Mouse (Mus musculus): ENCODE data around the gene Engase. TPM values are rescaled to one million over a fixed set of nuclear protein-coding genes. Genes with fewer than 3 reads are reported as not detected.

Engase gene
- polyA plus RNA-seq, 1 experiment from 2014 or later: 6.1 TPM

DNA sequence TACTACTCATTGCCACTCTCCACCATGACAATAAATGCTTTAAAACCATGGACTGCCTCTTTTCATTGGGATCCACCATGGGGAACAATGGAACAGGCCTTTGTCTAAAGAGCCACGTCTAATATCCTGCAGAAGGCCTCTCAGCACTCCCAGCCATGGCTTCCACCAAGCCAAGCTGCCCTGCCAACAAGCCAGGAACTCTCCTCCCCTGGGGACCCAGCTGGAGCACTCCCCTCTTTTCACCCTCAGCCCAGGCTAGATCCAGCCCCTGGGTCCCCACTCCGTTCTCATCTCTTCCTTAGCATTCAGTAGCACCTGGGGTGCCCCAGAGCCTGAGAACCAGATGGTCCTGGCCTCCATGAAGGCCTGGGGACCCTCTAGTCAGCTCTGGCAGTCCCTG lies 23.7 kb upstream of the Engase start:
- no peak overlapping the region for H3K27ac ChIP-seq (ENCODE audit: low read length)
- no peak overlapping the region for H3K4me3 ChIP-seq (ENCODE audit: low read length)
- H3K4me2 ChIP-seq (replicated peaks; ENCODE audit: low read depth, low read length): no peak overlapping the region
- H3K36me3 ChIP-seq (ENCODE audit: insufficient read depth, low read length): no peaks in the 10 kb centered on the region
- no peaks in the 10 kb centered on the region for H3K4me1 ChIP-seq (ENCODE audit: insufficient read depth, low read length)
- no peak overlapping the region for H3K9ac ChIP-seq (replicated peaks; ENCODE audit: low read length)
- no peaks in the 10 kb centered on the region for H3K27me3 ChIP-seq (ENCODE audit: insufficient read depth, low read length)
- WGBS: 76% methylated on average over 2 of the region's 2 CpGs
- ATAC-seq (ENCODE audit: low FRiP score, low TSS enrichment): no peak
- no peaks in the 10 kb centered on the region for H3K9me3 ChIP-seq (ENCODE audit: low read length)

DNA sequence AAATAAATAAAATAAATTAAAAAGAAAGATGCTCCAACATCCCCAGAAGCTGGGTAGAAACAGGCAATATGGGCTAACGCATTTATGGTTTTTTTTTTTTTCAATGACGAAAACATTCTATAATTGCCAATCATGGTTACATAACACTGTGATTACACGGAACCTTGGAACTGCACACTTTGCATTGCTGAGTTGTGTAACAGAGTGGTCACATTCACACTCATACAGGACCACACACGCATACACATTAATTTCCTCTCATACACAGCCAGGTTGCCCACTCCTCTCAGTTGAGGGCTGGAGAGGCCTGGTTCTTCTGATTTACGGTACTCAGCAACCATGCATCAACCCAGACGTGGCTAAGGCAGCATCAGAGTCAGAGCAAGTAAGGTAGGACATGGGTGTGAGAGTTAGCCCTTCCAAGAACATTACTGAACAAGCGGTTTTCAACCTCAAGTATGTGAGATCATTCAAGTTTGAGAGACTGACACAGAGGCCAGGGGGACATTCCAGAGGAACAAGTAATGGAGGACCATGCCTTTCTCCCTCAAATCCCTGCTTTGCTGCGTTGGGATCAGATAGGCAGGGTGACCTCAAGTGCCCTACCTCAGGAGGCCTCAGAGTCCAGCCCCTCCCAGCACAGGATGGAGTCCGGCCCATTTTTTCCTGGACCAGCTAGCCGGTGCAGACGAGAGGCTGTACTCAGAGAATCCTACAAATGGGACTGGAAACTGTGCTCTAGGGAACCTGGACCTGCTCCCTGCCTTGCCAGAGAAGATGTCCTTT lies 22.6 kb upstream of the Engase start:
- WGBS: 65% methylated on average over 11 of the region's 11 CpGs
- H3K36me3 ChIP-seq (ENCODE audit: insufficient read depth, low read length): no peaks in the 10 kb centered on the region
- no peak overlapping the region for H3K4me3 ChIP-seq (ENCODE audit: low read length)
- ATAC-seq (ENCODE audit: low FRiP score, low TSS enrichment): no peak
- H3K4me1 ChIP-seq (ENCODE audit: insufficient read depth, low read length): peaks cover 5% of the 10 kb centered on the region
- H3K27ac ChIP-seq (ENCODE audit: low read length): no peak overlapping the region
- no peak overlapping the region for H3K4me2 ChIP-seq (replicated peaks; ENCODE audit: low read depth, low read length)
- no peaks in the 10 kb centered on the region for H3K9me3 ChIP-seq (ENCODE audit: low read length)
- H3K9ac ChIP-seq (replicated peaks; ENCODE audit: low read length): no peak overlapping the region
- H3K27me3 ChIP-seq (ENCODE audit: insufficient read depth, low read length): no peaks in the 10 kb centered on the region

DNA sequence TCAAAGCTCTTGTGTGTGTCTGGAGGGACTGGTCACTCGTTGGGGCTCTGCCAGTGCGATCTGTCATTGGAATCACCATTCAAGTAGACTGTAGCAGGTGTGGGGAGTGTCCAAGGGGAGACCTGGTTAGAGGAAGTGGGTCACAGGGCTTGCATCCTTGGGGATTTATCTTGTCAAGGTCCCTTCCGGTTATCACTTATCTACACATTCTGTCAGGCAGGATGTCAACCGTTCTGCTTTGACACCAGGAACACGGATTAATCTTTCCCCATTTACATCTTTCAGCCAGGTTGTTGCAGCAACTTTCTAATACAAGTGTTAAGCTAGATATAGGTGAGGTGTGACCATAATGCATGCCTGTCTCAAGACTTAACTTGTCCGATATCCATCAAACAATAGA lies 20.8 kb upstream of the Engase start:
- no peak overlapping the region for H3K4me2 ChIP-seq (replicated peaks; ENCODE audit: low read depth, low read length)
- H3K4me3 ChIP-seq (ENCODE audit: low read length): no peak overlapping the region
- no peak overlapping the region for H3K27ac ChIP-seq (ENCODE audit: low read length)
- no peaks in the 10 kb centered on the region for H3K36me3 ChIP-seq (ENCODE audit: insufficient read depth, low read length)
- no peaks in the 10 kb centered on the region for H3K27me3 ChIP-seq (ENCODE audit: insufficient read depth, low read length)
- peaks cover 12% of the 10 kb centered on the region for H3K4me1 ChIP-seq (ENCODE audit: insufficient read depth, low read length)
- no peak overlapping the region for H3K9ac ChIP-seq (replicated peaks; ENCODE audit: low read length)
- WGBS: 77% methylated on average over 6 of the region's 6 CpGs
- no peak for ATAC-seq (ENCODE audit: low FRiP score, low TSS enrichment)
- peaks cover 3% of the 10 kb centered on the region; the same call in 1 of the 2 replicates for H3K9me3 ChIP-seq (ENCODE audit: low read length)

- WGBS: 85% methylated on average over 11 of the region's 11 CpGs
- Histone ChIP-seq H3K9me3 (ENCODE audit: low read length) (peaks cover 3% of the 10 kb centered on the region; the same call in 1 of the 2 replicates), H3K4me1 (ENCODE audit: insufficient read depth, low read length) (peaks cover 12% of the 10 kb centered on the region), H3K27ac (ENCODE audit: low read length) (no peak overlapping the region), H3K36me3 (ENCODE audit: insufficient read depth, low read length) (no peaks in the 10 kb centered on the region), H3K4me2 (replicated peaks; ENCODE audit: low read depth, low read length) (no peak overlapping the region), H3K9ac (replicated peaks; ENCODE audit: low read length) (no peak overlapping the region), H3K27me3 (ENCODE audit: insufficient read depth, low read length) (no peaks in the 10 kb centered on the region), H3K4me3 (ENCODE audit: low read length) (no peak overlapping the region)
- ATAC-seq (ENCODE audit: low FRiP score, low TSS enrichment): no peak
These were observed 19.7 kb upstream of the Engase start for GRCm38 (mm10) chr11:118456937-118457336.

DNA sequence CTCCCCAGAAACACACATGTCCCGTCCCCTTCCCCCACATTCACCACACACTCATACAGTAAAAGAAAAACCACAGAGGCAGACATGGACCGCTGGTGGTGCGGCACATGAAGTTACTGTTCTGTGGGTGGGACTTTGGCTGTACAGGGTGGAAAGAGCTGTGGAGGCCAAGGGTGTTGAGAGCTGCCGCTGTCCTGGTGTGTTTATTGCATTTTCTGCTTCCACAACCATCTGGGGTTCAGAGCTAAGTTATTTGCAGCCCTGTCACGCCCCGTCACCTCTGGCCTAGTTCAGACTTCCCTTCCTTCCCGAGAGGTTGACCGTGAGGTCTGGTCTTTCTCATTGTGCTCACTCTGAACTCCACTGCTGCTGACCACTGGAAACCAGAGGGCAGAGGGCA lies 17.6 kb upstream of the Engase start:
- Histone ChIP-seq H3K27me3 (ENCODE audit: insufficient read depth, low read length) (no peaks in the 10 kb centered on the region), H3K9me3 (ENCODE audit: low read length) (peaks cover 3% of the 10 kb centered on the region; the same call in 1 of the 2 replicates), H3K9ac (replicated peaks; ENCODE audit: low read length) (no peak overlapping the region), H3K4me3 (ENCODE audit: low read length) (no peak overlapping the region), H3K27ac (ENCODE audit: low read length) (peak overlapping the region; percentile 9; the same call in 1 of the 2 replicates), H3K4me1 (ENCODE audit: insufficient read depth, low read length) (peaks cover 12% of the 10 kb centered on the region), H3K36me3 (ENCODE audit: insufficient read depth, low read length) (no peaks in the 10 kb centered on the region), H3K4me2 (replicated peaks; ENCODE audit: low read depth, low read length) (no peak overlapping the region)
- ATAC-seq (ENCODE audit: low FRiP score, low TSS enrichment): peak; percentile 74; the same call in 1 of the 2 replicates
- WGBS: 7% methylated on average over 8 of the region's 8 CpGs

- WGBS: 60% methylated on average over 4 of the region's 4 CpGs
- Histone ChIP-seq H3K9ac (replicated peaks; ENCODE audit: low read length) (no peak overlapping the region), H3K27me3 (ENCODE audit: insufficient read depth, low read length) (no peaks in the 10 kb centered on the region), H3K9me3 (ENCODE audit: low read length) (peaks cover 3% of the 10 kb centered on the region; the same call in 1 of the 2 replicates), H3K27ac (ENCODE audit: low read length) (no peak overlapping the region; the same call in 1 of the 2 replicates), H3K36me3 (ENCODE audit: insufficient read depth, low read length) (no peaks in the 10 kb centered on the region), H3K4me3 (ENCODE audit: low read length) (no peak overlapping the region), H3K4me2 (replicated peaks; ENCODE audit: low read depth, low read length) (no peak overlapping the region), H3K4me1 (ENCODE audit: insufficient read depth, low read length) (peaks cover 12% of the 10 kb centered on the region)
- ATAC-seq (ENCODE audit: low FRiP score, low TSS enrichment): no peak
These were observed 17.1 kb upstream of the Engase start for GRCm38 (mm10) chr11:118459536-118459935.

- Histone ChIP-seq H3K9me3 (ENCODE audit: low read length) (peaks cover 3% of the 10 kb centered on the region; the same call in 1 of the 2 replicates), H3K27ac (ENCODE audit: low read length) (no peak overlapping the region), H3K4me3 (ENCODE audit: low read length) (no peak overlapping the region), H3K4me2 (replicated peaks; ENCODE audit: low read depth, low read length) (no peak overlapping the region), H3K4me1 (ENCODE audit: insufficient read depth, low read length) (peaks cover 12% of the 10 kb centered on the region), H3K36me3 (ENCODE audit: insufficient read depth, low read length) (no peaks in the 10 kb centered on the region), H3K27me3 (ENCODE audit: insufficient read depth, low read length) (no peaks in the 10 kb centered on the region), H3K9ac (replicated peaks; ENCODE audit: low read length) (no peak overlapping the region)
- 70% methylated on average over 6 of the region's 6 CpGs for WGBS
- ATAC-seq (ENCODE audit: low FRiP score, low TSS enrichment): no peak
These were observed 16.3 kb upstream of the Engase start for GRCm38 (mm10) chr11:118460280-118460679.

GRCm38 (mm10) chr11:118467441-118468035 lies 9.1 kb upstream of the Engase start:
- no peak for ATAC-seq (ENCODE audit: low FRiP score, low TSS enrichment)
- Histone ChIP-seq H3K27me3 (ENCODE audit: insufficient read depth, low read length) (no peaks in the 10 kb centered on the region), H3K9me3 (ENCODE audit: low read length) (no peaks in the 10 kb centered on the region), H3K9ac (replicated peaks; ENCODE audit: low read length) (no peak overlapping the region), H3K4me3 (ENCODE audit: low read length) (no peak overlapping the region), H3K4me2 (replicated peaks; ENCODE audit: low read depth, low read length) (no peak overlapping the region), H3K36me3 (ENCODE audit: insufficient read depth, low read length) (no peaks in the 10 kb centered on the region), H3K27ac (ENCODE audit: low read length) (0 out of 2 replicates have a peak overlapping the region, but pooled peaks have one; percentile 15), H3K4me1 (ENCODE audit: insufficient read depth, low read length) (peaks cover 12% of the 10 kb centered on the region; the same call in 1 of the 2 replicates)
- 58% methylated on average over 11 of the region's 11 CpGs for WGBS

DNA sequence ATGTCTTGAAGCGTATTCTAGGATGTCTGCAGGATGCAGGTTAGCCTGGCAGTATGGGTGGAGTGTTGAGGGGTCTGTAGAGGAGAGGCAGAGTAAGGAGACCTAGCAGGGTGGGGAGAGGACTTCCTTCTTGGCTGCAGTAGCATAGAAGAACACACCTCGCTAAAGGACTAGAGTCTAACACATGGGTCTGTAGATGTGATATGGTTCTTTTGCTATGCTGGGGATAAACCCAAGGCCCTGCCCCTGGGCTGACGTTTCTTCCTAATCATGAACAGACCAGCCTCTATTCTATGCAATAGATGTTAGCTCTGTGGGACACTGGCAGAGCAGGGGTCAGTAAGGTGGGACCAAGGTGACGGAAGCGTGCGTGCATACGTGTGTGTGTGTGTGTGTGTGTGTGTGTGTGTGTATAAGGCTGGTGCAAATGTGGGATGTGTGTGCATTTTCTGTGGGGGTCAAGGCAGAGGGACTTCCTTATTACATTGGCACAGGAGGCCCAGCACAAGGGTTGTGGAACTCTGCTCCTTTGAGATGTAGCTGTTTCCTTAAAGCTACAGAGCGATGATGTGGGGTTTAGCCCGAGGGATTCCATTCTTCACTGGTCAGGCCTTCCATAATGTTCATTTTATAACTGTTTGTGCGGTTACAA lies 7.0 kb upstream of the Engase start:
- H3K9ac ChIP-seq (replicated peaks; ENCODE audit: low read length): no peak overlapping the region
- H3K4me2 ChIP-seq (replicated peaks; ENCODE audit: low read depth, low read length): no peak overlapping the region
- no peaks in the 10 kb centered on the region for H3K36me3 ChIP-seq (ENCODE audit: insufficient read depth, low read length)
- no peak overlapping the region for H3K4me3 ChIP-seq (ENCODE audit: low read length)
- peaks cover 14% of the 10 kb centered on the region; the same call in 1 of the 2 replicates for H3K4me1 ChIP-seq (ENCODE audit: insufficient read depth, low read length)
- WGBS: 81% methylated on average over 10 of the region's 10 CpGs
- no peak for ATAC-seq (ENCODE audit: low FRiP score, low TSS enrichment)
- H3K27me3 ChIP-seq (ENCODE audit: insufficient read depth, low read length): no peaks in the 10 kb centered on the region
- peak overlapping the region; percentile 47 for H3K27ac ChIP-seq (ENCODE audit: low read length)
- no peaks in the 10 kb centered on the region for H3K9me3 ChIP-seq (ENCODE audit: low read length)

All from kidney, embryonic 16.5 days (tissue).